Mouse (Mus musculus) midbrain, embryonic 10.5 days (tissue): ENCODE measurements around the gene Mrpl14. TPM values are rescaled to one million over a fixed set of nuclear protein-coding genes. Genes with fewer than 3 reads are reported as not detected.

Source experiments
- DNase-seq: peaks from one replicate; pipeline ENCODE4 v3.0.0-alpha.2; 2017; ENCODE audit warnings: low spot score
- H3K27ac ChIP-seq: fragments of 300-500 bp; sonication (generic); replicated peaks from 2 replicates; pipeline ENCODE4 v1.5.1; 2016; ENCODE audit warnings: mild to moderate bottlenecking
- H3K27me3 ChIP-seq: fragments of 300-500 bp; sonication (generic); 2 replicates; pipeline ENCODE4 v1.6.1; 2016; ENCODE audit warnings: low read depth, mild to moderate bottlenecking; ENCODE audit not compliant: poor library complexity, severe bottlenecking
- H3K36me3 ChIP-seq: fragments of 300-500 bp; sonication (generic); 2 replicates; pipeline ENCODE4 v1.6.1; 2016; ENCODE audit warnings: mild to moderate bottlenecking, moderate library complexity
- H3K4me1 ChIP-seq: fragments of 300-500 bp; sonication (generic); 2 replicates; pipeline ENCODE4 v1.6.1; 2016
- H3K4me3 ChIP-seq: fragments of 300-500 bp; sonication (generic); 2 replicates; pipeline ENCODE4 v1.5.1; 2016; ENCODE audit warnings: mild to moderate bottlenecking, moderate library complexity
- H3K9me3 ChIP-seq: fragments of 300-500 bp; sonication (generic); replicated peaks from 2 replicates; pipeline ENCODE4 v1.6.1; 2016; ENCODE audit warnings: mild to moderate bottlenecking
- WGBS: fragments of 180-500 bp; shearing (Covaris S2); methylation state at CpG from one replicate; pipeline ENCODE4 v1.1.7; 2016; 5-methylcytosine and 5-hydroxymethylcytosine counted together
- polyA plus RNA-seq: library from polyadenylated mRNA; unstranded; fragments of >200 nt; fragmentation: Nextera tagmentation; extraction: Ambion mirVana; gene quantifications from 2 replicates; pipeline ENCODE4 v1.2.1, GENCODE M21; 2016

Mrpl14 gene
- polyA plus RNA-seq, 1 experiment from 2014 or later, result 155 TPM

DNA sequence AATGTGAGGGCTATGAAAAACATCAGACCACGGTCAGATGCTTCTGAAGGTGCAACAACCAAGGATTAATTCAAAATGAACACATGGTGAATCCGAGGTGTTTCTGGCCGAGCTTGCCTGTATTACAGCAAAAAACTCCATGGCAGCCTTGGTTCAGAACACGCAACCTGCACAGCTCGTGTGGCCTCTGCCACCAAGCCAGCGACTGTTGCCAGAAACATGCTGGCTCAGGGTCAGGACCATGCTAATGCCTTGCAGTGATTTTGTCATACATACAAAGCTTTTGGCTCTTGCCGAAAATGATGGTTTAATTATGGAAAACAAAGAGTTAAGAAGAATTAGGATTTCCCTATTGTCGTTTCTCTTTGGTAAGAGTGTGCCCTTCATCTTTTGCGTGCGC lies 18.1 kb upstream of the Mrpl14 start:
- no peak for DNase-seq
- H3K36me3 ChIP-seq, result peaks cover 95% of the 10 kb centered on the region
- 93% methylated on average over 10 of the region's 10 CpGs for WGBS

DNA sequence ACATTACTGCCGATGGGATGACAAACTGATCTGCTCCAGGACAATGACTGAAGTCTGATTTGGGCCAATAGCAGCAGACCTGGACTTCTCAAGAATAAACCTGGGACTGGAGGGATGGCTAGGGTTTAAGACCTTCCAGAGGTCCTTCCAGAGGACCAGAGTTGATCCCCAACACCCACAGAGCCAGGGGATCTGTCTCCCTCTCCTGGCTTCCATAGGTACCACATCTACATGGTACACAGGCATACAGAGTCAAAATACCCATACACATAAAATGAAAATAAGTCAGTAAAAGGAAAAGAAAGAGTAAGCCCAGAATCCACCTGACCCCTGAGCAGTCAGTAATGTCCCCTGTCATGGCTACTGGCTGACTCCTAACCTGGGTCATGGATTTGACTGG lies 14.3 kb upstream of the Mrpl14 start:
- no peak for DNase-seq
- no peaks in the 10 kb centered on the region for H3K27me3 ChIP-seq
- WGBS, result 88% methylated on average over 1 of the region's 1 CpGs
- no peak overlapping the region for H3K27ac ChIP-seq
- H3K9me3 ChIP-seq, result no peaks in the 10 kb centered on the region
- peaks cover 100% of the 10 kb centered on the region for H3K36me3 ChIP-seq
- no peak overlapping the region for H3K4me3 ChIP-seq
- H3K4me1 ChIP-seq, result no peaks in the 10 kb centered on the region

More for the DNA sequence above, 18.1 kb upstream of the Mrpl14 start:
- Histone ChIP-seq H3K9me3 (no peaks in the 10 kb centered on the region), H3K27ac (no peak overlapping the region), H3K4me3 (no peak overlapping the region), H3K4me1 (peaks cover 5% of the 10 kb centered on the region), H3K27me3 (no peaks in the 10 kb centered on the region)

DNA sequence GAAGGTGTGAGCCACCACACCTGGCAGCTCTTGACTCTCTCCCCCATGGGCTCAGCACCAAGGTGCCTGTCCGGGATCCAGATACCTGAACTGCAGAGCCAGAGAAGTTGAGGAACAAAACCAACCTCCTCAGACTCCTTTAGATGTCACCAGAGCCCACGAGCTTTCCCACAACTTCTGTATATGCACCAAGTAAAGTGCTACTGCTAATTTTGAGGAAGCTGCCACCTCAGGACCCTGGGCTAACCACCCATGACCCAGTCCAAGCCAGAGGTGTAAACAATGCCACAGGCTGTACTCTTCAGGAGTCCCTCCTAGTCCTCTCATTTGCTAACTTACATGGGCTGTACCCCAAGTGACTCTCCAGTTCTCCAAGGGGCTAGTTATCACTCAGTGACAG lies 13.5 kb upstream of the Mrpl14 start:
- no peaks in the 10 kb centered on the region for H3K4me1 ChIP-seq
- no peaks in the 10 kb centered on the region for H3K9me3 ChIP-seq
- DNase-seq, result no peak
- H3K27ac ChIP-seq, result no peak overlapping the region
- H3K27me3 ChIP-seq, result no peaks in the 10 kb centered on the region
- 94% methylated on average over 2 of the region's 2 CpGs for WGBS
- peaks cover 98% of the 10 kb centered on the region for H3K36me3 ChIP-seq
- H3K4me3 ChIP-seq, result no peak overlapping the region

DNA sequence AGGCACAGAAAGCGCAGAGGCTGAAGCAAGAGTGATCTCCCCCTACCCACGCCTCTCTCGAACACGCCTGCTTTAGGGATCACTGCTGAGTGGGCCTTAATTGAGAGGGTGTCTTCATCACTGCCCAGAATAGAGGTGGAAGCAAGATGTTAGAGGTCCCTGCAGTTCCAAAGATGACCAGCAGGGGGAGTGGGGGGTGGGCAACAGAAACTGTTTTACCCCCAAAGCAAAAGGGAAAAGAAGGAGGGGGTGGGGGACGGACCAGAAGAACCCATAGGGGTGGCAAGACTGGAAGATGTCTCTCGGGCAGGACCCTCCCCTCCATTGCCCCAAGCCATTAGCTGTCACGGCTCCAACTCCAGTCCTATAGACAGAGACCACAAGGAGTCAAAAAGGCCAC lies 8.0 kb upstream of the Mrpl14 start:
- Histone ChIP-seq H3K9me3 (no peaks in the 10 kb centered on the region), H3K4me1 (peaks cover 11% of the 10 kb centered on the region), H3K36me3 (peaks cover 75% of the 10 kb centered on the region), H3K4me3 (no peak overlapping the region), H3K27ac (no peak overlapping the region), H3K27me3 (no peaks in the 10 kb centered on the region)
- DNase-seq, result peak; percentile 74
- 45% methylated on average over 7 of the region's 7 CpGs for WGBS

DNA sequence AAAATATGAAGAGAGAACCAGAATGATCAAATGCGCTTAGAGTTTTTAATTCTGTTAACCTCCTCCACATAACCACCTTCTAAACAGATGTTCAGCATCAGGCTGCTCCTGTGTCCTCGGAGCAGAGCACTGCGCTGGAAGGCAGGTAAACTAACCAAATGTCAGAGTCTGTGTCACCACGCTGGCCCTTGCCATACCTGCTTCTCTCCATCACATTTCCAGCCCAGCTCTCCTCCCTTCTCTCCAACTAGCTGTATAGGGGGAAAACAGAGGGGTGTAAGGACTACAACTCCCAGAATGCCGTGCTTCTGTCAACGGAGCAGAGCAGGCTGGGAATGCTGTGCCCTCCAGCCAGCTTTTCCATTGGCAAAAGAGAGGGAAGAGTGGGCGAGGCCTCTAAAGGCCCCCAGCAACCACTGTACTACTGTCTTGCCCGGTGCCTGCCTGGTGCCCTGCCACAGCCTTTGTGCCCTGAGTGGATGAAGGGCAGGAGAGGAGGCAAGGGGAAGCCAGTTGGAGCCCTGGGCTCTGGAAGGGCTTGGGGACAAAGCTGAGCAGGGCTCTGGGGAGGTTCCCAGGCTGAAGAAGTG lies 5.6 kb upstream of the Mrpl14 start:
- H3K27me3 ChIP-seq, result no peaks in the 10 kb centered on the region
- H3K9me3 ChIP-seq, result no peaks in the 10 kb centered on the region
- peak overlapping the region; percentile 81 for H3K27ac ChIP-seq
- 62% methylated on average over 8 of the region's 8 CpGs for WGBS
- peak; percentile 31 for DNase-seq
- peaks cover 24% of the 10 kb centered on the region for H3K4me1 ChIP-seq
- H3K4me3 ChIP-seq, result peak overlapping the region; percentile 30
- peaks cover 51% of the 10 kb centered on the region for H3K36me3 ChIP-seq

DNA sequence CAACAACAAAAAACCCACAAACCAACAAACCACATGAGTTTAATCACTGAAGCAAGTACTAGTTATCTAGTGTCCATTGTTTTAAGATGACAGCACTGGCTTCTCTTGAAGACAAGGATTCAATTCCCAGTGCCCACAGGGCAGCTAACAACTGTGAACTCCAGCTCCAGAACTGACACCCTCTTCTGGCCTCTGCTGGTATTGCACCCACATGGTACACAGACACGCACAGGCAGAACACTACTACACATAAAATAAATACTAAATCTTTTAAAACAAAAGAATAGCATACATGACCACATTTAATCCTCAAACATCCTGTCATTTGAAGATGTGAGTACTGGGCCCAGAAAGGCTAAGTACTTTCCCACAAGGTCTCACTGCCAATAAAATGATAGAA lies 4.5 kb upstream of the Mrpl14 start:
- WGBS, result 98% methylated on average over 1 of the region's 1 CpGs
- peaks cover 40% of the 10 kb centered on the region for H3K36me3 ChIP-seq
- no peak overlapping the region for H3K4me3 ChIP-seq
- no peaks in the 10 kb centered on the region for H3K27me3 ChIP-seq
- H3K4me1 ChIP-seq, result peaks cover 28% of the 10 kb centered on the region
- no peak overlapping the region for H3K27ac ChIP-seq
- no peaks in the 10 kb centered on the region for H3K9me3 ChIP-seq
- peak; percentile 48 for DNase-seq

DNA sequence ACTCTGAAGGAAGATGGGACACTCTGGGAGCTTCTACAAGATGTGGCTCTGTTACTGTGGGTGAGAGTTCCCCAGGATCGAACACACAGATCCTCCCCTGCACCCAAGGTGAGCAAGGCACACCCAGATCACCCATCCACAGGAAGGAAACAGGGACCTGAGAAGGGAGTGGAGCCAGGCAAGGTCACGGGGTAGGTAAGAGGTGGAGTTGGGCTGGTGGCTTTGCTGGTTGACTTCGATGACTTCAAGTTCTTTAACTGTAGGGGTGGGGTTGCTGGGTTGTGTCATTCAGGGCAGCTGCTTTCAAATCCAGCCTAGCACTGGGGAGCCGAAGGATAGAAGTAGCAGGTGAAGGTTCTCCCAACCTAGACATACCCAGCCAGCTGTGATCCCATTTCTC lies 3.3 kb upstream of the Mrpl14 start:
- Histone ChIP-seq H3K4me3 (no peak overlapping the region), H3K27me3 (no peaks in the 10 kb centered on the region), H3K27ac (no peak overlapping the region), H3K36me3 (peaks cover 29% of the 10 kb centered on the region), H3K9me3 (no peaks in the 10 kb centered on the region), H3K4me1 (peaks cover 41% of the 10 kb centered on the region)
- WGBS, result 94% methylated on average over 4 of the region's 4 CpGs
- DNase-seq, result no peak

DNA sequence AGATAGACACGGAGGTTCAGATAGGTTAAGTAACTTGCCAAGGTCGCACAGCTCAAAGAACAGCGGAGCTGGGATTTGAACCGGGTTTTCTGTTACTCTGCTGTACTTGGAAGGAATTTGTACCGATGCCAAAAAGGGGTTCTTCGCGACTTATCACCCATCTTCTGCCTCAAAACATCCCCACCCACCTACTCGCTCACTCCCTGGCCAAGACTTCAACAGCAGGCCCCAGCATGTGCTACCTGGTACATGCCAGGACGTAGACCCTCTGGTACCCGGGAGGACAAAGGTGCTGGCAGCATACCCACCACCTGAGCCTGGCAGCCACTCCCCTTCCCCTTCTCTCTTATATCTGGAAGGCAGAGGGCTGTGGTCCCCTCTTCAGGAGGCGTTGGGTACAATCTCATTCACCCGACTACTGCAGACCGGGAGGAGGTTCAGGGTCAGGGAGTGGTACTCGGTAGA lies 1.4 kb upstream of the Mrpl14 start:
- Histone ChIP-seq H3K4me3 (peak overlapping the region; percentile 97), H3K4me1 (peaks cover 39% of the 10 kb centered on the region), H3K27me3 (no peaks in the 10 kb centered on the region), H3K9me3 (no peaks in the 10 kb centered on the region), H3K27ac (peak overlapping the region; percentile 96), H3K36me3 (peaks cover 13% of the 10 kb centered on the region; the same call in 1 of the 2 replicates)
- WGBS, result 25% methylated on average over 14 of the region's 14 CpGs
- no peak for DNase-seq

DNA sequence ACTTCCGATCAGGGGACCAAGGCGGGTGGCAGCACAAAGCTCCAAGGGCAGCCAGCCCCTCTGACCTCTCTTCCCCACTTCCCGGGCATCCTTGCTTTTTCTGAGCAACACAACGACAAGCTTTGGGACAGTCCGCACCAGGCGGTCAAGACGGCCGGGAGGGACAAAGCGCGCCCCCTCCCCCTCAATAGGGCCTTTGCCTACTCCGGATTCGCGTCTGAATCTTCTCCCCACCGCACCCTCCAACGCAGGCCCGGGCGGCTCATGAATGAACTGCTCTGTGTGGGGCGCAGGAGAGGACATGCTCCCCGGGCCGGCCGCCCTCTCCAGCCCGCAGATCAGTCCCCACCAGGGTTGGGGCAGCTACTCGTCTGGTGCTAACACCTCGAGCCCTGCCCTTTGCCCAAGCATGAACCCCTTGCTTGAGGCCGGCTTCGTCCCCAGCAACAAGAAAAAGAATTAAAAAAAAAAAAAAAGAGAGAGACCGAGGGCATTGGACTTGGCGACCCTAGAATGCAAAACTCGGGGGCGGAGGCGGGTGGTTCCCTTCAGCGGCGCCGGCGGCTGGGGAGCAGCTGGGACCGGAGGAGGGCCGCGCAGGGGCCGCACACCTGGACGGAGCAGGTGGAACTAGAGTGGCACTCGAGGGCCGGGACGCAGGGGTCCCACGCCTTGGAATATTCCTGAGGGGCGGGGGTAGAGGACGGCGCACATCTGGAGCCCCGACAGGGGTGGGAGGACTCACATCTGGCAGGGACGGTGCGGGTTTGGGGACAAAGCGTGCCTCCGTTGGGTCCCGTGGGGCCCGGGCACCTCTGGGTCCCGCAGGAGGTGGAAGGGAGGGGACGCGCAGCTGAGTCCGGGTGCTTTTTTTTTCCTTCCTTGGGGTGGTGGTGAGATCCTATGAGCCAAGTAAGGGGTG lies 690 bp upstream of the Mrpl14 start:
- Histone ChIP-seq H3K4me3 (peak overlapping the region; percentile 97), H3K4me1 (peaks cover 39% of the 10 kb centered on the region), H3K27ac (peak overlapping the region; percentile 96), H3K27me3 (no peaks in the 10 kb centered on the region), H3K9me3 (no peaks in the 10 kb centered on the region), H3K36me3 (peaks cover 13% of the 10 kb centered on the region; the same call in 1 of the 2 replicates)
- peak; percentile 69 for DNase-seq
- under 1% methylated on average over 58 of the region's 58 CpGs for WGBS

DNA sequence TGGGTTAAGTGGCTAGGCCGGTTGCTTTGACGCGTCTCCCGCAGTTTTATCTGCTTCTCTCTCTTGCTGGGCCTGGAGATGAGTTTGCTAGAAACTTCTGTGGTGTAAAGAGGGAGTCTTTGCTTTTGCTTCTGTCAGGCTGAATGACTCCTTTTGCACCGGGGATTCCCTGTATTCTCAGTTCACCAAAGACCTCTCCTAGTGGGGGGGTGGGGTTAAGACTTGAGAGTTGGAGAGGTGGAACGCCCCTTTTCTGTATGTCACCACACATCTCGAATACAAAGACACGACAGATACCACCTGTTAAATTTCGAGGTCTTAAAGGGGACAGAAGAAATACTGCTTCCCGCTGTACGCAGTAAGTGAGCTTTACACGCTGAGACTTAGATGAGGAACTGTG lies 594 bp downstream of the Mrpl14 start, which contains the start of gene Tmem63b:
Gene Tmem63b, minus strand, starts transcription at position 190 of the 400 bp plus-strand sequence.
- WGBS, result 17% methylated on average over 12 of the region's 12 CpGs
- Histone ChIP-seq H3K4me3 (peak within 1 kb of the TSS; percentile 97), H3K27ac (peak within 1 kb of the TSS; percentile 96), H3K36me3 (peaks cover 13% of the 10 kb centered on the region; the same call in 1 of the 2 replicates), H3K27me3 (no peaks in the 10 kb centered on the region), H3K4me1 (peaks cover 31% of the 10 kb centered on the region), H3K9me3 (no peaks in the 10 kb centered on the region)
- DNase-seq, result no peak

DNA sequence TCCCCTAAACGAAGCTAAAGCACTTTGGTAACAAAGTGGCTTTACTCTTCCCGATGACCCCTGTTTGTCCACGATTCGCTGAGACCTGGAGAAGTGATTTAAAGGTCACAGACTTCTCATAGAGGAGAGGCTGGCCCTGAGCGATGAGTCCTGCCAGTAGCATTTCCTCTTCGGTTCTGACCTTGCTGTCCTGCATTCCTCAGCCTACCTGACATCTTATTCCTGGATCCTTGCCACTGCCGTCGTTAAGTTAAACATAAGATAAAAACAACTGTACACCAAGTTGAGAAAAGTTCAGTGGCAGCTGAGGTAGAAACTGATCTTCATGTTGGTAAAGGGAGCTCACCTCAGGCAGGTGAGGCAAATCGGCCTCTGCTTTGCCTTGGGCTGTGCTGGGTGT lies 3.0 kb downstream of the Mrpl14 start:
- no peaks in the 10 kb centered on the region for H3K27me3 ChIP-seq
- DNase-seq, result no peak
- no peak overlapping the region for H3K4me3 ChIP-seq
- no peaks in the 10 kb centered on the region for H3K9me3 ChIP-seq
- 91% methylated on average over 9 of the region's 9 CpGs for WGBS
- peaks cover 33% of the 10 kb centered on the region for H3K4me1 ChIP-seq
- H3K27ac ChIP-seq, result no peak overlapping the region
- H3K36me3 ChIP-seq, result no peaks in the 10 kb centered on the region

DNA sequence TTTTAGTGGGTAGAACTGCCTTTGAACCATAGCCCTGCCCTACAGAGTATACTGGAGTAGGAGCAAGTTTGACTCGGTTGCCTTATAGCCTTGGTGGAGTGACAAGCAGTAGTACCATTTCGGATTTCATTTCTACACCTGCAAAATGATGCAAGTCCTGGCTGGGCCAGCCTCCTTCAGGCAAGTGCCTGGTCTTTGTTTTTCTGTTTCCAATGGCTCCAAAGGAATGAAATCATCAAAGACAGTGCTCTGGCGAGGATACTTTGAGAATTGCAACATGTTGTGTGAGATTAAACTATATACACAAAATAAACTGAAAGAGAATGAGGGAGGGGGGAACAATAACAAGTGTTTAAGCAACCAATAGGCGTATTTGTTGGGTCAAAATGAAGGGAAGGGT lies 3.9 kb downstream of the Mrpl14 start:
- H3K4me1 ChIP-seq, result peaks cover 25% of the 10 kb centered on the region
- no peaks in the 10 kb centered on the region for H3K27me3 ChIP-seq
- H3K27ac ChIP-seq, result no peak overlapping the region
- no peak overlapping the region for H3K4me3 ChIP-seq
- H3K36me3 ChIP-seq, result no peaks in the 10 kb centered on the region
- no peaks in the 10 kb centered on the region for H3K9me3 ChIP-seq
- WGBS, result 93% methylated on average over 4 of the region's 4 CpGs
- no peak for DNase-seq

DNA sequence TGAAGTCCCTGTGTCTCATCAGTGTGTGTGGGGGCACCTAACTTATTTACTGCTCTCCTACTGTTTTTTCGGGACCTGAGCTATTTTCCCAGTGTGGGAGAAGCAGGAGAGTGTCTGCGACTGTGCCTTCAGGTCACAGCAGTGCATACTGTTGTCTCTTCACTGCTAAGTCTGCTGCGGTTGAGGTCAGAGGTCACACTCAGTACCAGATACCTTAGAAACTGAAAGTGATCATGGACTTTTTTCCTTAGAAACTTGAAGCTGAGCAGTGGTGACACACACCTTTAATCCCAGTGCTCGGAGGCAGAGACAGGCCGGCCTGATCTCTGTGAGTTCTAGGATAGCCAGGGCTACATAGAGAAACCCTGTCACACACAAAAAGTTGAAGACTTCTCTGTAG lies 6.0 kb downstream of the Mrpl14 start:
- peaks cover 14% of the 10 kb centered on the region for H3K36me3 ChIP-seq
- H3K27me3 ChIP-seq, result no peaks in the 10 kb centered on the region
- WGBS, result 83% methylated on average over 5 of the region's 5 CpGs
- no peak overlapping the region for H3K27ac ChIP-seq
- peaks cover 13% of the 10 kb centered on the region for H3K4me1 ChIP-seq
- no peak overlapping the region for H3K4me3 ChIP-seq
- DNase-seq, result no peak
- H3K9me3 ChIP-seq, result no peaks in the 10 kb centered on the region
